Mouse (Mus musculus) cerebellum, adult 2 months (tissue): ENCODE measurements around the gene Trpm8. TPM values are rescaled to one million over a fixed set of nuclear protein-coding genes. Genes with fewer than 3 reads are reported as not detected.

ENCODE experiments used
- DNase-seq, 2 experiments: peaks; one replicate each; pipeline ENCODE4 v3.0.0; 2021
- H3K27ac ChIP-seq: fragments of 200-500 bp; 2 replicates; pipeline ENCODE4 v1.5.1; 2012; ENCODE audit warnings: low read length, control low read depth, inconsistent platforms; ENCODE audit not compliant: insufficient read depth
- H3K27me3 ChIP-seq: fragments of 200-500 bp; 2 replicates; pipeline ENCODE4 v1.6.1; 2012; ENCODE audit warnings: inconsistent platforms, mild to moderate bottlenecking, low read length, moderate library complexity; ENCODE audit not compliant: control insufficient read depth, insufficient read depth
- H3K4me1 ChIP-seq: fragments of 200-500 bp; 2 replicates; pipeline ENCODE4 v1.6.1; 2011; ENCODE audit warnings: low read length; ENCODE audit not compliant: control insufficient read depth, insufficient read depth
- H3K4me3 ChIP-seq: fragments of 200-500 bp; replicated peaks from 2 replicates; pipeline ENCODE3; 2011; ENCODE audit warnings: mild to moderate bottlenecking, low read depth, low read length, control low read depth; ENCODE audit not compliant: insufficient read depth
- CTCF ChIP-seq: fragments of 200-500 bp; IDR thresholded peaks from 2 replicates; pipeline ENCODE4 v1.5.1; 2011; ENCODE audit warnings: low read depth, mild to moderate bottlenecking, control low read depth, low read length, moderate library complexity, borderline replicate concordance; ENCODE audit not compliant: insufficient read depth
- POLR2A ChIP-seq: fragments of 200-500 bp; IDR thresholded peaks from 2 replicates; pipeline ENCODE4 v1.6.1; 2011; ENCODE audit warnings: low read length, control low read depth, borderline replicate concordance; ENCODE audit not compliant: insufficient read depth
- WGBS: fragments of 180-500 bp; shearing (Covaris S2); methylation state at CpG from one replicate; pipeline ENCODE4 v1.1.7; 2018; 5-methylcytosine and 5-hydroxymethylcytosine counted together
- polyA plus RNA-seq: library from polyadenylated mRNA; depleted of rRNA; stranded (reverse); fragments of >200 nt; gene quantifications from 2 replicates; pipeline ENCODE4 v1.2.3, GENCODE M21; 2012

Gene Trpm8
- polyA plus RNA-seq, 1 experiment, result 0.49 TPM

GRCm38 (mm10) chr1:88277818-88278511 is 504 bp downstream of the Trpm8 start:
- DNase-seq, result peak in 1 of 2 experiments; percentile 34
- 67% methylated on average over 18 of the region's 18 CpGs for WGBS

GRCm38 (mm10) chr1:88279111-88280005 is 1.9 kb downstream of the Trpm8 start:
- Histone ChIP-seq H3K4me1 (no peaks in the 10 kb centered on the region; the same call in 1 of the 2 replicates), H3K4me3 (no peak overlapping the region), H3K27ac (no peak overlapping the region), H3K27me3 (no peaks in the 10 kb centered on the region)
- 70% methylated on average over 9 of the region's 9 CpGs for WGBS
- peak in 1 of 2 experiments; percentile 10 for DNase-seq
- no peak for TF ChIP-seq CTCF
- TF ChIP-seq POLR2A, result no peak

More at GRCm38 (mm10) chr1:88277818-88278511, 504 bp downstream of the Trpm8 start:
- TF ChIP-seq CTCF (no peak), POLR2A (no peak)
- H3K4me3 ChIP-seq, result peak overlapping the region; percentile 64
- no peak overlapping the region for H3K27ac ChIP-seq
- no peaks in the 10 kb centered on the region; the same call in 1 of the 2 replicates for H3K4me1 ChIP-seq
- no peaks in the 10 kb centered on the region for H3K27me3 ChIP-seq

GRCm38 (mm10) chr1:88280006-88280690 is 2.7 kb downstream of the Trpm8 start:
- H3K4me1 ChIP-seq, result no peaks in the 10 kb centered on the region
- DNase-seq, result peak in 1 of 2 experiments; percentile 9
- no peak for TF ChIP-seq POLR2A
- TF ChIP-seq CTCF, result no peak
- H3K27me3 ChIP-seq, result no peaks in the 10 kb centered on the region
- H3K4me3 ChIP-seq, result no peak overlapping the region
- no peak overlapping the region for H3K27ac ChIP-seq
- 65% methylated on average over 15 of the region's 15 CpGs for WGBS

GRCm38 (mm10) chr1:88282301-88282700 is 4.8 kb downstream of the Trpm8 start:
- Histone ChIP-seq H3K27me3 (no peaks in the 10 kb centered on the region), H3K4me3 (no peak overlapping the region), H3K4me1 (no peaks in the 10 kb centered on the region), H3K27ac (no peak overlapping the region)
- DNase-seq, result no peak
- WGBS, result 59% methylated on average over 3 of the region's 3 CpGs
- no peak for TF ChIP-seq POLR2A
- no peak for TF ChIP-seq CTCF

- 79% methylated on average over 15 of the region's 15 CpGs for WGBS
- DNase-seq, result no peak
- Histone ChIP-seq H3K27ac (no peak overlapping the region), H3K4me1 (no peaks in the 10 kb centered on the region), H3K27me3 (no peaks in the 10 kb centered on the region), H3K4me3 (no peak overlapping the region)
- TF ChIP-seq CTCF, result no peak
- TF ChIP-seq POLR2A, result no peak
Observed at GRCm38 (mm10) chr1:88283376-88284227, 6.1 kb downstream of the Trpm8 start.

GRCm38 (mm10) chr1:88284228-88284945 is 6.9 kb downstream of the Trpm8 start:
- Histone ChIP-seq H3K27me3 (no peaks in the 10 kb centered on the region), H3K4me1 (no peaks in the 10 kb centered on the region), H3K27ac (no peak overlapping the region), H3K4me3 (no peak overlapping the region)
- WGBS, result 58% methylated on average over 10 of the region's 10 CpGs
- DNase-seq, result no peak
- TF ChIP-seq POLR2A, result no peak
